Comparison of ENCODE assay signal across 9 mouse cellular contexts in genomic region chr14:60086808-60087725, GRCm38 (mm10).
DNase-seq lines count a peak whose midpoint lies in the region; ATAC-seq lines count a peak whose summit lies in the region.
"Had no signal": no experiment of that assay in that cellular context is flagged by ENCODE, and none has a peak within 500 bp of the region (broad histone marks: within the 10 kb centered on the region; RNA-seq: fewer than 3 reads in every experiment).

No protein-coding gene starts in this region.

- ATAC-seq in hindbrain, embryonic 11.5 days (ENCODE audit: low FRiP score) = peak; percentile 93
- ATAC-seq in limb, embryonic 11.5 days (ENCODE audit: insufficient number of reproducible peaks, low FRiP score, low TSS enrichment, low read depth) = peak; percentile 89
- peak; percentile 76; the same call in 1 of the 2 replicates for ATAC-seq in stomach, embryonic 15.5 days (ENCODE audit: insufficient read depth, low FRiP score, low read depth)

- H3K9ac ChIP-seq in hindbrain, embryonic 11.5 days (ENCODE audit: low read depth, low read length) = peak overlapping the region; percentile 58
- H3K9ac ChIP-seq in limb, embryonic 11.5 days (ENCODE audit: low read length) = peak overlapping the region; percentile 49; the same call in 1 of the 2 replicates
- H3K9ac ChIP-seq in stomach, embryonic 15.5 days = no peak overlapping the region

- DNase-seq in right cerebral cortex, adult 18-20 months = peak; percentile 24
- DNase-seq in right cerebral cortex, postnatal 36 days (ENCODE audit: low spot score in 2 of 2) = no peak
- peak; percentile 85 to 95 for DNase-seq in cerebellum, postnatal 25 days
- DNase-seq in hindbrain, embryonic 11.5 days (ENCODE audit: low spot score) = peak; percentile 79
- peak; percentile 85 for DNase-seq in limb, embryonic 11.5 days (ENCODE audit: low spot score)
- peak; percentile 80 for DNase-seq in midbrain, embryonic 10.5 days (ENCODE audit: low spot score)
- DNase-seq in spleen, postnatal 14 days (ENCODE audit: low spot score in 2 of 2) = no peak

- H3K27me3 ChIP-seq in hindbrain, embryonic 11.5 days (ENCODE audit: control insufficient read depth, insufficient read depth, low read length) = no peaks in the 10 kb centered on the region
- H3K27me3 ChIP-seq in limb, embryonic 11.5 days (ENCODE audit: control insufficient read depth, insufficient read depth, low read length) = no peaks in the 10 kb centered on the region
- peaks cover 27% of the 10 kb centered on the region for H3K27me3 ChIP-seq in midbrain, embryonic 10.5 days (ENCODE audit: low read depth, poor library complexity, severe bottlenecking)
- H3K27me3 ChIP-seq in stomach, embryonic 15.5 days (replicated peaks) = no peaks in the 10 kb centered on the region

- H3K27ac ChIP-seq in hindbrain, embryonic 11.5 days (ENCODE audit: low read depth, low read length) = no peak overlapping the region
- no peak overlapping the region for H3K27ac ChIP-seq in limb, embryonic 11.5 days (replicated peaks; ENCODE audit: low read depth, low read length)
- peak overlapping the region; percentile 70 for H3K27ac ChIP-seq in midbrain, embryonic 10.5 days (replicated peaks)
- no peak overlapping the region for H3K27ac ChIP-seq in stomach, embryonic 15.5 days

- H3K9me3 ChIP-seq in hindbrain, embryonic 11.5 days (ENCODE audit: control insufficient read depth, low read length) = no peaks in the 10 kb centered on the region
- no peaks in the 10 kb centered on the region for H3K9me3 ChIP-seq in limb, embryonic 11.5 days (ENCODE audit: control insufficient read depth, low read length)
- H3K9me3 ChIP-seq in midbrain, embryonic 10.5 days (replicated peaks) = no peaks in the 10 kb centered on the region
- no peaks in the 10 kb centered on the region for H3K9me3 ChIP-seq in stomach, embryonic 15.5 days

- H3K36me3 ChIP-seq in hindbrain, embryonic 11.5 days (ENCODE audit: control insufficient read depth, insufficient read depth, low read length) = no peaks in the 10 kb centered on the region
- H3K36me3 ChIP-seq in limb, embryonic 11.5 days (ENCODE audit: control insufficient read depth, insufficient read depth, low read length) = no peaks in the 10 kb centered on the region
- no peaks in the 10 kb centered on the region for H3K36me3 ChIP-seq in midbrain, embryonic 10.5 days
- H3K36me3 ChIP-seq in stomach, embryonic 15.5 days = no peaks in the 10 kb centered on the region

- peak overlapping the region; percentile 47 for H3K4me3 ChIP-seq in hindbrain, embryonic 11.5 days (ENCODE audit: low read depth, low read length)
- H3K4me3 ChIP-seq in limb, embryonic 11.5 days (ENCODE audit: low read depth, low read length) = peak overlapping the region; percentile 35
- H3K4me3 ChIP-seq in midbrain, embryonic 10.5 days = peak overlapping the region; percentile 64
- peak overlapping the region; percentile 34 for H3K4me3 ChIP-seq in stomach, embryonic 15.5 days (replicated peaks)
- H3K4me3 ChIP-seq: myocyte had no signal

- no peaks in the 10 kb centered on the region for H3K4me1 ChIP-seq in hindbrain, embryonic 11.5 days (replicated peaks; ENCODE audit: control insufficient read depth, insufficient read depth, low read length)
- H3K4me1 ChIP-seq in limb, embryonic 11.5 days (ENCODE audit: control insufficient read depth, insufficient read depth, low read length) = 0 out of 2 replicates have a peak, but pooled peaks cover 4% of the 10 kb centered on the region
- H3K4me1 ChIP-seq in midbrain, embryonic 10.5 days = peaks cover 25% of the 10 kb centered on the region
- H3K4me1 ChIP-seq in stomach, embryonic 15.5 days = 0 out of 2 replicates have a peak, but pooled peaks cover 6% of the 10 kb centered on the region

- H3K4me2 ChIP-seq in hindbrain, embryonic 11.5 days (replicated peaks; ENCODE audit: low read depth, low read length) = peak overlapping the region; percentile 84
- peak overlapping the region; percentile 77 for H3K4me2 ChIP-seq in limb, embryonic 11.5 days (ENCODE audit: low read depth, severe bottlenecking)
- H3K4me2 ChIP-seq in stomach, embryonic 15.5 days = peak overlapping the region; percentile 64

- 13% methylated on average over 33 of the region's 33 CpGs for whole genome bisulfite sequencing in hindbrain, embryonic 11.5 days
- 13% methylated on average over 32 of the region's 33 CpGs for WGBS in limb, embryonic 11.5 days
- 14% methylated on average over 27 of the region's 33 CpGs for WGBS in midbrain, embryonic 10.5 days
- 17% methylated on average over 18 of the region's 33 CpGs for WGBS in stomach, embryonic 15.5 days

Comparison
In these comparisons a context has a peak if more than half of its experiments do, and no peak if none do; other contexts are left out.
1. DNase-seq: peak in right cerebral cortex, adult 18-20 months (single experiment), cerebellum, postnatal 25 days (2 of 2), hindbrain, embryonic 11.5 days (single experiment), limb, embryonic 11.5 days (single experiment) and midbrain, embryonic 10.5 days (single experiment); none in right cerebral cortex, postnatal 36 days (0 of 2) and spleen, postnatal 14 days (0 of 2).
2. Peak in every context shown above with its lines, with median percentiles within 50 percentile points of each other: ATAC-seq, H3K4me2 ChIP-seq and H3K4me3 ChIP-seq.